Mouse (Mus musculus) lung, postnatal 0 days (tissue): ENCODE measurements around the gene Slc11a1.

Experiments used
- CTCF ChIP-seq: IDR thresholded peaks from 2 replicates; pipeline ENCODE4 v1.5.1; 2016; ENCODE audit warnings: antibody characterized with exemption, mild to moderate bottlenecking
- EP300 ChIP-seq: IDR thresholded peaks from 2 replicates; pipeline ENCODE4 v1.6.1; 2016; ENCODE audit warnings: antibody characterized with exemption, mild to moderate bottlenecking, control low read depth

- TF ChIP-seq CTCF: no peak
- TF ChIP-seq EP300: no peak
Measured at GRCm38 (mm10) chr1:74337241-74337771, 37.7 kb upstream of the Slc11a1 start.
